Mouse (Mus musculus) erythroblast, adult 5-6 weeks (primary cell): ENCODE results near the gene Gm17657. TPM values are rescaled to one million over a fixed set of nuclear protein-coding genes. Genes with fewer than 3 reads are reported as not detected.

Experiments
- ATAC-seq: replicated peaks from 2 replicates; pipeline ENCODE4 v1.8.0; 2016; ENCODE audit warnings: moderate number of reproducible peaks, mild to moderate bottlenecking, moderate TSS enrichment, inconsistent platforms; ENCODE audit not compliant: poor library complexity, low FRiP score, severe bottlenecking
- total RNA-seq, 2 experiments: library from RNA; stranded (forward) in 1 of 2; stranded (reverse) in 1 of 2; fragments of 150-400 nt in 1 of 2; fragments of 200-764, 138-1000 nt in 1 of 2; gene quantifications; 2 replicates each; pipeline versions ENCODE4 v1.2.3 to v1.2.4; 2015 to 2017; ENCODE audit warnings: low replicate concordance in 2 of 2

The Gm17657 gene
- total RNA-seq (2015; ENCODE audit: low replicate concordance) (2.9 TPM in 1 of 2 replicates, not detected in the other), total RNA-seq (2017; ENCODE audit: low replicate concordance) (not detected in 2 replicates)

- peak; percentile 99 for ATAC-seq
These were observed at the start of gene Gm17657, which contains the start of gene Tbc1d22b for GRCm38 (mm10) chr17:29549543-29550428. Gene Gm17657 (minus strand): TSS chr17:29549638. Gene Tbc1d22b (plus strand): TSS chr17:29549785.

- no peak for ATAC-seq
These were observed 49.6 kb upstream of the Gm17657 start for GRCm38 (mm10) chr17:29599051-29599450.

- no peak for ATAC-seq
These were observed 47.3 kb upstream of the Gm17657 start for GRCm38 (mm10) chr17:29596771-29597132.

GRCm38 (mm10) chr17:29595891-29596770 is 46.7 kb upstream of the Gm17657 start:
- ATAC-seq: no peak

DNA sequence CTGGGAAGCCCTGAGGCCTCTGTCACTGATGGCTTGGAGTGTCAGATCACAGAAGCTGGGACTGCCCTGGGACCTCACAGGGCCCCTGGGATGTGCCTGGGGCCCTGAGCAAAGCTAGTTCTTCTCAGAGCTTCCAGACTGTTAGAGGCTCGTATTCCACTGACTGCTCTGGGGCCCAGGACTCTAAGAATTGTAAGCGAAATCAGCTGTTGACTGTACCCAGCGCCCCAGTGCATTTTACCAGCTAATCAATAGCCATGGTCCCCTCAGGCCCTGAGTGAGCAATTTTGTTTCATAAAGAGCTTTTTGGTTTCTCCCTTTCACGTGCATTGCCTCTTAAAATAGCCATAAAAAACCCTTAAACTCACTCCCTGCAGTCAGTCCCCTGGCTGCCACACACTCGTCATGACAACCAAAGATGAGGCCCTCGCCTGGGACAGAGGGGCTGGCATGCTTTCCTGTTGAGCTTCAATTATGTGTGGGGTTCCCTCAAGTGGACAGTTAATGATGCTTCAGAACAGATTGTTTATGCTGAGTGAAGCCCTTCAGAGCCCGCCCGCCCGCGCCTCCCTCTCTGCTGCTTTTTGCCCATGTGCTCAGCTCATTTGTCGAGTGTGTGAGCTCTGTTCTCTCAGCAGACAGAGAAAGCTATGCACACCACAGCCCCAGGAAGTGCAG is 39.9 kb upstream of the Gm17657 start:
- ATAC-seq: no peak

DNA sequence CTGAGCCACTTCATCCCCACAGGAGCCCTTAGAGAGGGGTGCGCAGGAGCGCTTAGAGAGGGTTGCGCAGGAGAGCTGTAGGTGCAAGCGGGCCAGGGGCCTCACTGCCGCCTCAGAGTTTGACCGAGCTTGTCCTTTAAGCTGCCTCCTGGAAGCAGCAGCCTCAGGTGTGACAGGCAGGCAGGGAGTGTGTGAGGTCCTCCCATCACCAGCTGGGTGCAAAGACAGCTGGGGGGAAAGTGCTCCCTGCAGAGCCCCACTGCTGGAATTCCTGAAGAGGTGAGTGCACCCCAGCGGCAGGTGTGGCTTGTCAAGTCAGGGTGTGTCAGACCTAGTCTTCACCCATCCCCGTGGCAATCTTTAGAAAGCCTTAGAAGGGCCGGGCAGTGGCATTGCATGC is 37.5 kb upstream of the Gm17657 start:
- ATAC-seq: no peak

GRCm38 (mm10) chr17:29585446-29585845 is 36.0 kb upstream of the Gm17657 start:
- ATAC-seq: no peak

- ATAC-seq: no peak
These were observed 35.3 kb upstream of the Gm17657 start for GRCm38 (mm10) chr17:29584737-29585136.

DNA sequence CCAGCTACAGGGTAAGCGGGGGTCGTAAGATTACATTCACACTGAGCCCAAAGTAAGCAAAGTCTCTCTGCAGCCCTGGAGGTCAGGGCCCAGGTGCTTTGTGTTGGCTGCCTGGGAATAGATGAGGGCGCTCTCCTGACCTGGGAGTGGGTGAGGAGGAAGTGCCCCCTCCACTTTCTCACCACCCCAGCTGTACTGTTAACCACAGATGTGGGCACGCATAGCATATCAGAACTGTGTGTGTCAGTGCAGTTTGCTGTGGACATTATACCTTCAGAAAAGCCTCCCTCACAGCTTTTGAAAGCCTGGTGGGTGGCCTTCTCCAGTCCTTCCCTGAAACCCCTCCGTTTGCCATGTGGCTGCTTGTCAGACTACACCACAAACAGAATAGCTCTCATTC is 34.9 kb upstream of the Gm17657 start:
- no peak for ATAC-seq

DNA sequence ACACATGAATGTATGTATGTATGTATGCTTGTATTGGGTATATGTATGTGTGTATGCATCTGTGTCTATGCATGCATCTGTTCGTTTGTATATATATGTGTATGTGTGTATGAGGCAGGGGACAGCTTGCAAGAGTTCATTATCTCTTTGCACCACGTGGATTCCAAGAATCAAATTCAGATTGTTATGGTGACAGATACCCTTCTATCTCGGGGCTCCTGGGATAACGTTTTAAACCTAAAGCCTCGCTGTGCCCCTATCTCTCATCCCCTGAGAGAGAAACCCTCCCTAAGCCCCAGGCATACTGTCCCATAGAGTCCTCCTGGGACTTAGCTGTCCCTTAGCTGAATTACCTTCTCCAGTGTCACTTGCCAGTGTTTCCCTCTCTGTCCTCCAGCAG is 34.1 kb upstream of the Gm17657 start:
- no peak for ATAC-seq

DNA sequence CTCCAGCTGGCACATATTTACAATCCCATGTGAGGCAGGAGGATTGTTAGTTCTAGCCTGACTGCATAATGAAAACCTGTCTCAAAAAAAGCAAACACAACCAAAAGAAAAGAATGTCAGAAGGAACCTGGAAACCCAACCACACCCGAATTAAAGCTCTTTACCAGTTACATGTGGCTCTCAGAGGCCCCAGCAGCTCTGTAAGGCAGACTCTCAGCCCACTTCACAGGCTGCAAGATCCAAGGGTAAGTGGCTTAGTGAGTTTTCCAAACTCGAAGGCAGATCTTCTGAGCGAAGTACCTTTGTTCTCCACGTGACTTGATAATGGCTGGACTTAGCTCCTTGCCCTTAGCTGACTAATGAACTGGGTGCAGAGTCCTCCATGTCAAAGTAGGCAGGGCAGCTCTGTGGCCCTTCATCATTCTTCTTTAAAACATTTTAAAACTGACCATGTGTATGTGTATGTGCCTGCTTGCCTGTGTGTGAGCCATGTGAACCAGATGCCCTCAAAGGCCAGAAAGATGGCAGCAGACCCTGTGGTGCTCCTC is 30.2 kb upstream of the Gm17657 start:
- no peak for ATAC-seq

DNA sequence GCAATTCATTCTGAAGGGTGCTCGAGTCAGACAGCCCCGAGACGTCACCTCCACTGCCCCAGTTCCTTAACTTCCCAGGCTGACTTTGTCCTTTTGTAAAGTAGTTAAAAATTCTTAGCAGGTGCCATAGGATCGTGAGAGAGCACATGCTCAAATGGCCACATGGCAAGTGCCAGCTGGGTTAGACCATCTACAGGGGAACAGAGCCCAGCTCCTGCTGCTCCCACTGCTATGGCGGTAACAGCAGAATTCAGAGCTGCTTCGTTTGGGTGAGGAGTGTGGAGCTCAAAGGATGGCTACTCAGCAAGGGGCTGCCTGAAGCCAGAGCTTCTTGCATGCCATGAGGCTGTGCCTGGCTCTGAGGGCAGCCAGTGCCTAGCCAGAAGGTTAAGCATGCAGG is 20.4 kb upstream of the Gm17657 start:
- ATAC-seq: no peak

GRCm38 (mm10) chr17:29568435-29568834 is 19.0 kb upstream of the Gm17657 start:
- ATAC-seq: no peak

- ATAC-seq: no peak
These were observed 16.1 kb upstream of the Gm17657 start for GRCm38 (mm10) chr17:29565521-29565920.

DNA sequence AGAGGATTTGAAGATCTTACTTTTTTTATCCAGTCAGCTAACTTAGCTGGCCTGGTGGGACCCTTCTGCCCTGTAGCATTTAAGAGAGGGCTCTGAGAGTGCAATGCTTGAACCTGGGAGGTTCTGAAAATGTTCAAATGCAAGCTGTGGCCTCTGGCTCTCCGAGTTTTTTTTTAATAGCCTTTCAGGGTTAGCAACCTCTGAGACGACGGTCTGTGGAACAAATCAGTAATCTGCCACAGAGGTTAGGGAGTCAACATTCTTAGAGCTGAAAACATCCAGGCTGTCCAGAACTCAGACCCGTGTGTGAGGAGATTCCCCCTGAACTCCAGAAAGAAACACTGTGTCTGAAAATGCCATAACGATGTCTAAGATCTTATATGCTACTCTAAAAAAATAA is 9.0 kb upstream of the Gm17657 start:
- ATAC-seq: no peak

- ATAC-seq: no peak
These were observed 7.5 kb upstream of the Gm17657 start for GRCm38 (mm10) chr17:29556893-29557292.

DNA sequence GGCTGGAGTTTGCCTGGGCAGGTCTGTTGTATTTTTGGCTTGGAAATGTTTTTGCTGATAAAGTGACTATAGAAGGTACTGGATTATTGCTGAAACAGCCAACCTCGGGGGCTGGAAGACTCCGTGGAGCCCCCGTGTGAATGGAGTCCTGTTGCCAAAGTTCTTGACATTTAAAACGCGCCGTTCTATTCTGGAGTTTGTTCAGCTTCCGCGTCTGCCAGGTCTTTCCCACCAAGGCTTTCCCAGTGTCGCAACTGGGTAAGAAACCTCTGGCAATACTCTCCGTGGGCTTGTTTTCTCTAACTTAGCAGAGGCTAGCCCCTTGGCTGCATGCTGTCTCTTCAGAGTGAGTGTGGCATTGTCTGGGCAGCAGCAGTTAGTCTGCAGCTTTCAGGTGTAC is 7.0 kb upstream of the Gm17657 start:
- ATAC-seq: no peak

DNA sequence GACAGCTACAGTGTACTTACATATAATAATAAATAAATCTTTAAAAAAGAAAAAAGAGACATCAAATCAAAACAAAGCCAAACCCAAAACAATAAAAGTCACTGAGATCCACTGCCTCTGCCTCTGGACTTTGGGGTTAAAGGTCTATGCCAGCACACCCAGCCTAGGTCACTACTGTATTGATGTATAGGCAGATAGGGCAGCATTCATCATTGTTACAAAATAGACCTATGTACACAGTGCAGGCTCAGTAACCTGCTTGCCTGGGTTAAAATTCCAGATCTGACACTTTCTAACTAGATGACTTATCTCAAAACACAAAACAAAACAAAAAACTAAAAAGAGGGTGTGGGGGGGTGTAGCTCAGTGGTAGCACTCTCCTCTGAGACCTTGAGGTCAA is 4.7 kb upstream of the Gm17657 start:
- no peak for ATAC-seq

- ATAC-seq: no peak
These were observed 2.8 kb upstream of the Gm17657 start, which contains the start of gene Tmem217 for GRCm38 (mm10) chr17:29552162-29552732. Gene Tmem217 (minus strand): TSS chr17:29552385.
